Mouse (Mus musculus) forebrain, embryonic 15.5 days (tissue): ENCODE measurements around the gene Bach1. TPM values are rescaled to one million over a fixed set of nuclear protein-coding genes. Genes with fewer than 3 reads are reported as not detected.
A peak's percentile ranks its signal among the peaks of the same experiment; 100 is the strongest.

Source experiments
- ATAC-seq: fragments of 200-750 bp; cut with Nextera tagmentation; replicated peaks from 2 replicates; pipeline ENCODE4 v1.8.0; 2017; ENCODE audit warnings: mild to moderate bottlenecking, moderate TSS enrichment, moderate library complexity
- H3K27ac ChIP-seq: fragments of 300-500 bp; sonication (generic); replicated peaks from 2 replicates; pipeline ENCODE4 v1.5.1; 2015; ENCODE audit warnings: mild to moderate bottlenecking, inconsistent platforms
- H3K27me3 ChIP-seq: fragments of 300-500 bp; sonication (generic); 2 replicates; pipeline ENCODE4 v1.6.1; 2015; ENCODE audit warnings: inconsistent platforms
- H3K36me3 ChIP-seq: fragments of 300-500 bp; sonication (generic); 2 replicates; pipeline ENCODE4 v1.6.1; 2015; ENCODE audit warnings: mild to moderate bottlenecking, inconsistent platforms
- H3K4me1 ChIP-seq: fragments of 300-500 bp; sonication (generic); 2 replicates; pipeline ENCODE4 v1.6.1; 2015; ENCODE audit warnings: inconsistent platforms
- H3K4me2 ChIP-seq: fragments of 300-500 bp; sonication (generic); replicated peaks from 2 replicates; pipeline ENCODE4 v1.6.1; 2015; ENCODE audit warnings: mild to moderate bottlenecking, inconsistent platforms
- H3K4me3 ChIP-seq: fragments of 300-500 bp; sonication (generic); 2 replicates; pipeline ENCODE4 v1.5.1; 2015; ENCODE audit warnings: mild to moderate bottlenecking, inconsistent platforms
- H3K9ac ChIP-seq: fragments of 300-500 bp; sonication (generic); replicated peaks from 2 replicates; pipeline ENCODE4 v1.6.1; 2015; ENCODE audit warnings: mild to moderate bottlenecking, inconsistent platforms
- H3K9me3 ChIP-seq: fragments of 300-500 bp; sonication (generic); 2 replicates; pipeline ENCODE4 v1.6.1; 2016; ENCODE audit warnings: inconsistent platforms
- WGBS: fragments of 180-500 bp; shearing (Covaris S2); methylation state at CpG from one replicate; pipeline ENCODE4 v1.1.7; 2015; ENCODE audit warnings: mixed read lengths; 5-methylcytosine and 5-hydroxymethylcytosine counted together
- polyA plus RNA-seq: library from polyadenylated mRNA; unstranded; fragments of >200 nt; fragmentation: Nextera tagmentation; extraction: Ambion mirVana; gene quantifications from 2 replicates; pipeline ENCODE4 v1.2.1, GENCODE M21; 2015

The Bach1 gene
- polyA plus RNA-seq, 1 experiment from 2014 or later = 22.0 TPM

GRCm38 (mm10) chr16:87702881-87703280, 4.1 kb downstream of the Bach1 start:
- H3K4me3 ChIP-seq = no peak overlapping the region
- H3K27ac ChIP-seq = no peak overlapping the region
- H3K4me2 ChIP-seq = no peak overlapping the region
- H3K36me3 ChIP-seq = no peaks in the 10 kb centered on the region
- no peaks in the 10 kb centered on the region for H3K9me3 ChIP-seq
- H3K4me1 ChIP-seq = peaks cover 64% of the 10 kb centered on the region
- H3K27me3 ChIP-seq = no peaks in the 10 kb centered on the region
- H3K9ac ChIP-seq = no peak overlapping the region
- ATAC-seq = no peak
- 91% methylated on average over 5 of the region's 5 CpGs for WGBS

- no peak for ATAC-seq
- H3K9ac ChIP-seq = no peak overlapping the region
- H3K27ac ChIP-seq = no peak overlapping the region
- H3K4me1 ChIP-seq = peaks cover 67% of the 10 kb centered on the region
- WGBS = 60% methylated on average over 5 of the region's 5 CpGs
- H3K36me3 ChIP-seq = no peaks in the 10 kb centered on the region
- no peak overlapping the region for H3K4me3 ChIP-seq
- no peak overlapping the region for H3K4me2 ChIP-seq
- no peaks in the 10 kb centered on the region for H3K9me3 ChIP-seq
- no peaks in the 10 kb centered on the region for H3K27me3 ChIP-seq
Measured at GRCm38 (mm10) chr16:87704225-87704624, 5.5 kb downstream of the Bach1 start.

GRCm38 (mm10) chr16:87705892-87706589, 7.3 kb downstream of the Bach1 start:
- H3K27me3 ChIP-seq = no peaks in the 10 kb centered on the region
- no peak overlapping the region for H3K4me3 ChIP-seq
- no peak overlapping the region for H3K27ac ChIP-seq
- 0 out of 2 replicates have a peak, but pooled peaks have one; percentile 30 for ATAC-seq
- H3K9me3 ChIP-seq = no peaks in the 10 kb centered on the region
- H3K36me3 ChIP-seq = no peaks in the 10 kb centered on the region
- no peak overlapping the region for H3K9ac ChIP-seq
- no peak overlapping the region for H3K4me2 ChIP-seq
- 57% methylated on average over 19 of the region's 19 CpGs for WGBS
- H3K4me1 ChIP-seq = peaks cover 58% of the 10 kb centered on the region

GRCm38 (mm10) chr16:87707335-87707734, 8.6 kb downstream of the Bach1 start:
- WGBS = 82% methylated on average over 4 of the region's 4 CpGs
- no peak for ATAC-seq
- Histone ChIP-seq H3K9me3 (no peaks in the 10 kb centered on the region), H3K36me3 (no peaks in the 10 kb centered on the region), H3K9ac (no peak overlapping the region), H3K4me2 (no peak overlapping the region), H3K27ac (no peak overlapping the region), H3K27me3 (no peaks in the 10 kb centered on the region), H3K4me3 (no peak overlapping the region), H3K4me1 (peaks cover 52% of the 10 kb centered on the region)

GRCm38 (mm10) chr16:87708570-87708969, 9.8 kb downstream of the Bach1 start:
- H3K4me1 ChIP-seq = peaks cover 45% of the 10 kb centered on the region
- H3K4me3 ChIP-seq = no peak overlapping the region
- no peaks in the 10 kb centered on the region for H3K36me3 ChIP-seq
- H3K27me3 ChIP-seq = no peaks in the 10 kb centered on the region
- H3K9ac ChIP-seq = no peak overlapping the region
- 85% methylated on average over 5 of the region's 5 CpGs for WGBS
- no peak for ATAC-seq
- no peak overlapping the region for H3K27ac ChIP-seq
- no peak overlapping the region for H3K4me2 ChIP-seq
- no peaks in the 10 kb centered on the region for H3K9me3 ChIP-seq

GRCm38 (mm10) chr16:87709144-87709543, 10.4 kb downstream of the Bach1 start:
- Histone ChIP-seq H3K27me3 (no peaks in the 10 kb centered on the region), H3K4me3 (no peak overlapping the region), H3K9ac (no peak overlapping the region), H3K4me2 (no peak overlapping the region), H3K4me1 (peaks cover 40% of the 10 kb centered on the region), H3K36me3 (no peaks in the 10 kb centered on the region), H3K27ac (no peak overlapping the region), H3K9me3 (no peaks in the 10 kb centered on the region)
- 68% methylated on average over 5 of the region's 5 CpGs for WGBS
- no peak for ATAC-seq

- peaks cover 33% of the 10 kb centered on the region for H3K4me1 ChIP-seq
- ATAC-seq = no peak
- no peak overlapping the region for H3K4me3 ChIP-seq
- H3K9ac ChIP-seq = no peak overlapping the region
- H3K4me2 ChIP-seq = no peak overlapping the region
- H3K36me3 ChIP-seq = no peaks in the 10 kb centered on the region
- 96% methylated on average over 9 of the region's 9 CpGs for WGBS
- H3K9me3 ChIP-seq = no peaks in the 10 kb centered on the region
- H3K27me3 ChIP-seq = no peaks in the 10 kb centered on the region
- H3K27ac ChIP-seq = no peak overlapping the region
Measured at GRCm38 (mm10) chr16:87709971-87710370, 11.2 kb downstream of the Bach1 start.

GRCm38 (mm10) chr16:87711961-87712360, 13.2 kb downstream of the Bach1 start:
- 95% methylated on average over 2 of the region's 2 CpGs for WGBS
- no peak overlapping the region for H3K27ac ChIP-seq
- H3K4me2 ChIP-seq = no peak overlapping the region
- H3K4me1 ChIP-seq = peaks cover 15% of the 10 kb centered on the region
- ATAC-seq = no peak
- no peak overlapping the region for H3K4me3 ChIP-seq
- no peaks in the 10 kb centered on the region for H3K27me3 ChIP-seq
- H3K9ac ChIP-seq = no peak overlapping the region
- H3K36me3 ChIP-seq = 0 out of 2 replicates have a peak, but pooled peaks cover 3% of the 10 kb centered on the region
- H3K9me3 ChIP-seq = no peaks in the 10 kb centered on the region

- 86% methylated on average over 18 of the region's 18 CpGs for WGBS
- ATAC-seq = no peak
Measured at GRCm38 (mm10) chr16:87712986-87713693, 14.4 kb downstream of the Bach1 start.

GRCm38 (mm10) chr16:87714550-87714949, 15.8 kb downstream of the Bach1 start:
- H3K27ac ChIP-seq = no peak overlapping the region
- H3K4me1 ChIP-seq = no peaks in the 10 kb centered on the region
- no peaks in the 10 kb centered on the region for H3K27me3 ChIP-seq
- H3K4me3 ChIP-seq = no peak overlapping the region
- no peaks in the 10 kb centered on the region for H3K9me3 ChIP-seq
- ATAC-seq = no peak
- 92% methylated on average over 9 of the region's 9 CpGs for WGBS
- no peak overlapping the region for H3K9ac ChIP-seq
- H3K36me3 ChIP-seq = 0 out of 2 replicates have a peak, but pooled peaks cover 3% of the 10 kb centered on the region
- H3K4me2 ChIP-seq = no peak overlapping the region

More at GRCm38 (mm10) chr16:87712986-87713693, 14.4 kb downstream of the Bach1 start:
- Histone ChIP-seq H3K4me3 (no peak overlapping the region), H3K36me3 (0 out of 2 replicates have a peak, but pooled peaks cover 3% of the 10 kb centered on the region), H3K27me3 (no peaks in the 10 kb centered on the region), H3K9ac (no peak overlapping the region), H3K4me1 (peaks cover 6% of the 10 kb centered on the region; the same call in 1 of the 2 replicates), H3K27ac (no peak overlapping the region), H3K9me3 (no peaks in the 10 kb centered on the region), H3K4me2 (no peak overlapping the region)

- H3K9me3 ChIP-seq = no peaks in the 10 kb centered on the region
- WGBS = 92% methylated on average over 16 of the region's 16 CpGs
- no peak overlapping the region for H3K27ac ChIP-seq
Measured at GRCm38 (mm10) chr16:87715221-87715620, 16.5 kb downstream of the Bach1 start.

GRCm38 (mm10) chr16:87716269-87716668, 17.5 kb downstream of the Bach1 start:
- Histone ChIP-seq H3K9me3 (no peaks in the 10 kb centered on the region), H3K4me2 (no peak overlapping the region), H3K9ac (no peak overlapping the region), H3K4me3 (no peak overlapping the region), H3K36me3 (peaks cover 17% of the 10 kb centered on the region; the same call in 1 of the 2 replicates), H3K27ac (no peak overlapping the region), H3K27me3 (no peaks in the 10 kb centered on the region), H3K4me1 (no peaks in the 10 kb centered on the region)
- 81% methylated on average over 11 of the region's 11 CpGs for WGBS
- peak; percentile 44 for ATAC-seq

More at GRCm38 (mm10) chr16:87715221-87715620, 16.5 kb downstream of the Bach1 start:
- H3K4me1 ChIP-seq = no peaks in the 10 kb centered on the region
- no peak overlapping the region for H3K4me3 ChIP-seq
- ATAC-seq = no peak
- peaks cover 10% of the 10 kb centered on the region; the same call in 1 of the 2 replicates for H3K36me3 ChIP-seq
- H3K9ac ChIP-seq = no peak overlapping the region
- H3K27me3 ChIP-seq = no peaks in the 10 kb centered on the region
- no peak overlapping the region for H3K4me2 ChIP-seq
